Mouse (Mus musculus) gastrocnemius, adult 2 months (tissue): ENCODE results near the gene Gtf3c5. TPM values are rescaled to one million over a fixed set of nuclear protein-coding genes. Genes with fewer than 3 reads are reported as not detected.

ENCODE experiments used
- DNase-seq: peaks from one replicate; pipeline ENCODE4 v3.0.0; 2022
- H3K27ac ChIP-seq: fragments of 200-600 bp; 2 replicates; pipeline ENCODE4 v1.8.1; 2022; ENCODE audit warnings: mild to moderate bottlenecking
- H3K4me3 ChIP-seq: fragments of 200-600 bp; 2 replicates; pipeline ENCODE4 v1.8.1; 2022; ENCODE audit warnings: mild to moderate bottlenecking, moderate library complexity
- CTCF ChIP-seq: fragments of 200-600 bp; IDR thresholded peaks from 2 replicates; pipeline ENCODE4 v1.8.1; 2022; ENCODE audit warnings: antibody characterized with exemption, mild to moderate bottlenecking, moderate library complexity
- intact Hi-C: fragments of 180-260 bp; cut with DNase I; formaldehyde crosslinking; loops from one replicate; pipeline ENCODE4 v1.15.1; 2025
- total RNA-seq, 2 experiments: library from RNA; stranded (reverse); gene quantifications; 2 replicates each; pipeline ENCODE4 v1.2.3; 2021

Gtf3c5 gene
- total RNA-seq, 2 experiments from 2014 or later: 7.2 to 8.0 TPM

DNA sequence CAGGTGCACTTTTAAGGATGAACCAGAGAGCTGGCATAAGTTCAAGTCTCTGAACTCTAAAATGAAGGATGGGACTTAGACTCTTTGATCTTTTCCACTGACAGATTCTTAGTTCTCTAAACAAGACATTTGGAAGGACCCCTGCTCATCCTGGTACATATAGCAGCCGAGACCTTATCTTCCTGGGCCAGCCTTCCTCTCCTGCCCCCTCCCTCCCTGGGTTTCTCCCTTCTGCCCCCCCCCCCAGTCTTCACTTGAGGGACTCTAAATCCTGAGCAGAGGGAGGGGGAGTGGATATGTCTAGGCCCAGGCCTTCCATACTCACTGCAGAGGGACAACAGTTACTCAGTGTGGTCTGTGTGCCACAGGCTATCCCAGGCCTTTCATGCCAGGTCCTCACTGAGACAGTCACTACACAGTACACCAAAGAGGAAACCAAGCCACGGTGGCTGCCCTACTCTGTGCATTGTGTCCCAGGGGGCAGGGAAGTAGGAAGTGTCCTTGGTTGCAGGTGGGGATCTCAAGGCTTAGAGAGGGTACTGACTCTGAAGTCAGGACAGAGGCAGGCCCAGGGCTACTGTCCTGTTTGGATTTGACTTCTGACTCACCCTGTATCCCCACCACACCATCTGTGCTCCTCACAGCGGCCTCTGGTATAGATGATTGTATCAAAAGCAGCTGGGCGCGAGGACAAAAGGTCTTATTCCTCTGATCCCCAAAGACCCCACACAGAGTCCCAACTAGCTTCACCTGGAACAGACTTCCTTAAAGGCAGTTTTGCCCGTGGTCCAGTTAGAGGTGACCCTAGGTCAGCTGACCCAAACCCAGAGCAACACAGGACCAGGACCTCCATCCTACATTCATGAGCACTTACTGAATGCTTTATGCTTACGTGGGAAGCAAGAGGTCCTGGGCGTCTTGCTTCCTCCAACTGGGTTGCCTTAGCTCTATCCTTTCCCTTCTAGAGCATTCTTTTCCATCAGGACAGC is 34.2 kb upstream of the Gtf3c5 start:
- Histone ChIP-seq H3K27ac (no peak overlapping the region), H3K4me3 (no peak overlapping the region)
- TF ChIP-seq CTCF: no peak
- DNase-seq: peak; percentile 4
- intact Hi-C loops: no loop called here

DNA sequence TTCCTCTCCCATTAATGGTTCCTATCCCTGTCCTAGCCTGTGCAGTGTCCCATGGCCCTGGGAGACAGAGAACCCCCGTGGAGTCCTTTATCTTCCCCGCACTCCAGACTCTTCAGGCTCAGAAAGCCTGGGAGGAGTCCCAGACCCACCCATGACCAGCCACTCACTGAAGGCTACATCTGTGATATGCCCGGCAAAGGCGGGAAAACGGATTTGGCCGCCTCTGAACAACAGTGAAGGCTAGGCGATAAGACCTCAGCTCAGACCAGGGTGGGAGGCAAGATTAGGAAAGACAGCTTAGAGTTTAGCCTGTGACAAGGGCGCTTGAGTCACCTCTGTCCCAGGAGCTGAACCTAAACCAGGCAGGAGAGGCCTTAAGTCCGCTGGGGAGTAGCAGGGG is 33.3 kb upstream of the Gtf3c5 start:
- no peak overlapping the region for H3K4me3 ChIP-seq
- no peak overlapping the region for H3K27ac ChIP-seq
- DNase-seq: no peak
- intact Hi-C loops: no loop called here
- no peak for TF ChIP-seq CTCF

DNA sequence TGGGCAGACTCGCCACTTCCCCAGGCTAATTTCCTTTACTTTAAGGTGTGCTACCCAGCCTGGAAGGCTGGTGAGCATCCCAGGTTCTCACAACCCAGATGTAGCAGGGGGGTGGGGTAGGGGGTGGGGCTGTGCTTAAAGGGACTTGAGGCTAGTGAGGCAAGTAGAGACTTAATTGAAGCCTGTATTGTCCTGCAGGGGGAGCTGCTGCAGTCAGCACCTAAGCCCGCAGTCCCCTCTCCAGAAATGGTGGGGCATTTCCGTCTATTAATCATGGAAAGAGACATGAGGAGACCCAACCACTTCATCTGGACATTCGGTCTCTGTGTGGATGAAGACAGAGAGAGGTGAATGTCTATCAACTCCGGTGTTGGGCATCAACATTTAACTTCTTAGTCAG is 32.8 kb upstream of the Gtf3c5 start:
- H3K4me3 ChIP-seq: no peak overlapping the region
- TF ChIP-seq CTCF: peak; percentile 41
- intact Hi-C loops: no loop called here
- no peak overlapping the region for H3K27ac ChIP-seq
- DNase-seq: no peak

DNA sequence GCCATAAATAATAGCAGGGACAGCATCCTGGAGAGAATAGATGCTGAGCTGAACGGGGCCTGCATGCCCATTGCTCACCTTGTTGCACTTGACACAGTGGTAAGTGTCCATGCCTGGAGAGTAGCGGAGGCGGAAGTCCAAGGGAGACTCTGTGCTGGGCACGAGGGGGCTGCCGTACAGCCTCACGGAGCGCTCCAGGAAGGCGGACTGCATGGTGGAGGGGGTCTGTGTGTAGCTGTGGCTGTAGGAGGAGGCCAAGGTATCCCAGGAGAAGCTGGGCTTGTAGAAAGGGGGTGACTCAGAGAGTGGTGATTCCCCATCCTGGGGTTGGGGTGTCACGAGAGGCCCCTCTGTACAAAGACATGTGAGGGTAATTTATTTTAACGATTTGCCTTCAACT is 30.0 kb upstream of the Gtf3c5 start:
- Histone ChIP-seq H3K27ac (no peak overlapping the region), H3K4me3 (no peak overlapping the region)
- no peak for TF ChIP-seq CTCF
- intact Hi-C loops: no loop called here
- DNase-seq: peak; percentile 8

DNA sequence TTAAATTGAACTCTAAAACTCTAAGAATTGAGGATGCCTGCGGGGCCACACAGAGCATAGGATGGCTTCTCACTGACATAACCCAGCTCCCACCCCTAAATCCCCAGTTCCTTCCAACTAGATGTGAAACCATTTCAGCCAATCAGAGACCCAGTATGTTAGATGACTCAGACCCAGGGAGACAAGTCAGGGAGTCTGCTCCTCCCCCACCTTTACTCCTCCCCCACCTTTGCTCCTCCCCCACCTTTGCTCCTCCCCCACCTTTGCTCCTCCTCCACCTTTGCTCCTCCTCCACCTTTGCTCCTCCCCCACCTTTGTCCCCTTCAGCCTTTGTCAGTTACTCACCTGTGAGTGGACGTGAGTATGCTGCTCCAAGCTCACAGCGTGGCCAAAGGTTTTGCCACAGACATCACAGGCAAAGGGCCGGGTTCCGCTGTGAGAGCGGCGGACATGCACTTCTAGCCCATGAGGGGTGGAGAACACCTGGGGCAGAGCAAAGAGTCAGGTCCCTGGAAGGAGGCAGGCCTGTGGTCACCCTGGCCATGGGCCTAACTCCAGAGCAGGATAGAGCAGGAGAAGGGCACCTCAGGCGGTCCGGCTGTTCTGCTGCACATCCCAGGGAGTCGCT is 29.0 kb upstream of the Gtf3c5 start:
- Histone ChIP-seq H3K4me3 (no peak overlapping the region), H3K27ac (no peak overlapping the region)
- intact Hi-C loops: no loop called here
- no peak for DNase-seq
- TF ChIP-seq CTCF: no peak

DNA sequence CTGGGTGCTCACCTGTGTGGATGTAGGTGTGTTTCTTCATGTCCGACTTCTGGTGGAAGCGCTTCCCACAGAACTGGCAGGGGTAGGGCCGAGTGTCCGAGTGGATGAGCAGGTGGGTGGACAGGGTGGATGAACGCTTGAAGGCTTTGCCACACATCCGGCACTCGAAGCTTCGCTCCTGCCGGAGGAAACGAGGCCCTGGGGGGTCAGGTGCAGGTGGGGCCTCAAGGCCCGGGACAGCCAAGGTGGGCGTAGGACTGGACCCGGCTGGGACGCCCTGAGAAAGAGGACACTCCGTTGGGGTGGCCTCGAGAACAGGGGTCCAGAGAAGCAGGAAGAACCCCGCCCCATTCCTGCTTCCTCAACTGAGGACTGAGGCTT is 27.8 kb upstream of the Gtf3c5 start:
- no peak for TF ChIP-seq CTCF
- Histone ChIP-seq H3K27ac (no peak overlapping the region), H3K4me3 (no peak overlapping the region)
- intact Hi-C loops: no loop called here
- DNase-seq: no peak

DNA sequence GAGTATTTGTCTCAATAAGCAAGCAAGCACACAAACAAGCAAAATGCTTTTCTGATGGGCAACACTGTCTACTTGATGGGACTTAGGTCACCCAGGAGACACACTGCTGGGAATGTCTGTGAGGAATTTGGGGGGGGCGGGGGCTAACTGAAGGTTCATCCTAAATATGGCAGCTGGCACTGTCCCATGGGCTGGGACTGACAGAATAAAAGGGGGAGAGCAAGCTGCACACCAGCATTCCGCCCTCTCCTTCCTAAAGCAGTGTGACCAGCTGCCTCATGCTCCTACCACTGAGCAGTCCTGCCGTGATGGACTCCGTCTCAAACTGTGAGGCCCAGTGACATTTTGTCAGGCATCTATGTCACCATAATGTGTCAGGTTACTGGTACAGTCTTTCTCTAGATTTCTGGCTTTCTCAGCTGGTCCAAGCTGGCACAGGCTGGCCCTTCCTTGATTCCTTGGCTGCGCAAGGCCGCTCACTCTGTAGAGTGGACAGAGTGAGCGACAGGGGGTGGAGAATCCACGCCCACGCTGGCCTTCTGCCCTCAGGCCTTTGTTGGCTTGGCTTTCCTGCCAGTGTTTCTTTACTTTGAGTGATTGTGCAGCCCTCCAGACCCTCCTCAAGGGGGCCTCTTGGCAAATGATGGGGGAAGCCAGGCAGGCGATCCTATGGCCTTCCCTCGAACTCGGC is 27.3 kb upstream of the Gtf3c5 start:
- no peak overlapping the region for H3K27ac ChIP-seq
- intact Hi-C loops: no loop called here
- no peak for DNase-seq
- TF ChIP-seq CTCF: no peak
- H3K4me3 ChIP-seq: no peak overlapping the region

DNA sequence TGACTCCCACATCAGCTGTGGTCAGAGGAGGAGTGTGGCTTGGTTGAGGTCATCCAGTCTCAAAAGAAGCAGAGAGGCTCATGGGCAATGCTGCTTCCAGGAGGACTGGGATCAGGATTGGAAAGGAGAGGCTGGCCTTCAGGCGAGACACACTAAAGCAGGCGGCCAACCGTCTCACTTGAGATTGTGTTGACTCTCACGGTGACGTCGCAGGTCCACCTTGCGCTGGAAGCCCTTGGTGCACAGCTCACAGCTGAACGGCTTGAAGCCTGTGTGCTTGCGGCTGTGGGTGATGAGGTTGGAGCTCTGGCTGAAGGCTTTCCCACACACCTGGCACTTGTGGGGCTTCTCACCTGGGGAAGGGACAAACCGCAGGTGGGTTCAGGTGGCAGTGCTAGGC is 26.3 kb upstream of the Gtf3c5 start:
- no peak overlapping the region for H3K4me3 ChIP-seq
- no peak for DNase-seq
- no peak overlapping the region for H3K27ac ChIP-seq
- no peak for TF ChIP-seq CTCF
- intact Hi-C loops: no loop called here

DNA sequence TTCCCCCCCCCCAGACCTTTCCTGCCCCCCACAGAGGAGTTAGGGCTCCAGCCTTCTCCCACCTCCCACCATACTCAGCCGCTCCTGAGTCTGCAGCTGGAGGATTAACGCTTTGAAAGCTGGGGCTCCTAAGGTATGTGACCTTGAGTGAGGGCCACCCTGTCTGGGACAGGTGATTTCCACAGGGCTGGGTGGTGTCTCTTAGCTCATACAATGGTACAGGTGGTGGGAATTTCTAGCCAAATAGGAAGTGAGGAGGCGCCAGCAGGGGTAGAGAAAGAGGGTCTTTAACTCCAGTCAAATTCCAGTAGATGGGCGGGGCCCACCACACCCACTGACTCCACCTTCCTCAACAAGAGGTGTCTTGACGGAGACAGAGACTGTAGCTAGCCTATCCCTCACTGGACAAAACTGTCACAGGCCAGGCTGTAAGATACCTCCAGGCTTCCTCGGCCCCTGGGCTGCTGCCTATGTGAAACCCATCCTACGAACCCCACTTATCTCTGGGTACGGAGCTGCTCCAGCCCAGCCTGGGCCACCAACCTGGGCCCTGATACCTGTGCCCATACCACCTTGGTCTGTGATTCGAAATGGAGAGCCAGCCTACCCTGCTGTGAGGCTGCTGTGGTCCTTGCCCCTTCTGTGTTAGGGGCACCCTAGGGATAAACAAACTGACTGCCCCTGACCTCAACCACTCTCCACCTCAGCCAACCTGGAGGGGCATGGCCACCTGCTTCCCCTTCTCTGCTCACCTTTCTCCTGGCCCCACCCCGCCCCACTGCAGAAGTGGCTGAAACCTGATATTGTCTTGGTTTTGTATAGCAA is 24.0 kb upstream of the Gtf3c5 start:
- peak; percentile 9 for DNase-seq
- no peak overlapping the region for H3K27ac ChIP-seq
- intact Hi-C loops: no loop called here
- H3K4me3 ChIP-seq: no peak overlapping the region
- TF ChIP-seq CTCF: no peak

DNA sequence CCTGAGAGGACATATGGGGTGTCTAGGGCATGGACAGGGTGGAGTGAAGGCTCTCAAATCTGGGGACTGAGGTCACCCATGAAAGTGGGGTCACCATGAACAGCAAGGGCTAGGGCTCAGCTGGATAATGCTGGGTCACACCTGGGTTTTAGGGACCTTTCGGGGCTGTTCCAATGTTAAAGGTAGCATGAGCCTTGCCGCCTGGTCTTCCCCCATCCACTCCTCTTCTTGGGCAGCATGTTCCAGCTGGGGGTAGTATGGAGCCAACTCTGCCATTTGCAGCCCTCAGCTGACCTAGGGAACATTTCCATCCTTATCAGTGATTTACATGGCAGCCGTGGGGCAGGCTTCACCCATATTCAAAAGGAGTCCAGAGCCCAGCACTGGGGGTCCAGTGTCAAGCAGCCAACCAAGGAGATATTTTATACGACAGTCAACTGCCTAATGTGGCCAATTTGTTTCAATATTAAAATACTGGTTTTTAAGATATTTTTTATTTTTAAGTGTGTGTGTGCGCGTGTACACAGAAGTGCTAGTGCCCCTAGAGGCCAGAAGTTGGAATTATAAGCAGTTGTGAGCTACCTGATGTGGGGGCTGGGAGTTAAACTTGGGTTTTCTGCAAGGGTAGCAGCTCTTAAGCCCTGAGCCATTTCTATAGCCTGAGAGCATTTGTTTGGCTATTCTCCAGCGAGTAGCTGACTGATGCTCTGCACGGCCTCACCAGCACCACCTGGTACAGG is 23.2 kb upstream of the Gtf3c5 start:
- TF ChIP-seq CTCF: peak; percentile 16; the same call in 1 of the 2 replicates
- H3K4me3 ChIP-seq: no peak overlapping the region
- no peak overlapping the region for H3K27ac ChIP-seq
- intact Hi-C loops: no loop called here
- peak; percentile 4 for DNase-seq

DNA sequence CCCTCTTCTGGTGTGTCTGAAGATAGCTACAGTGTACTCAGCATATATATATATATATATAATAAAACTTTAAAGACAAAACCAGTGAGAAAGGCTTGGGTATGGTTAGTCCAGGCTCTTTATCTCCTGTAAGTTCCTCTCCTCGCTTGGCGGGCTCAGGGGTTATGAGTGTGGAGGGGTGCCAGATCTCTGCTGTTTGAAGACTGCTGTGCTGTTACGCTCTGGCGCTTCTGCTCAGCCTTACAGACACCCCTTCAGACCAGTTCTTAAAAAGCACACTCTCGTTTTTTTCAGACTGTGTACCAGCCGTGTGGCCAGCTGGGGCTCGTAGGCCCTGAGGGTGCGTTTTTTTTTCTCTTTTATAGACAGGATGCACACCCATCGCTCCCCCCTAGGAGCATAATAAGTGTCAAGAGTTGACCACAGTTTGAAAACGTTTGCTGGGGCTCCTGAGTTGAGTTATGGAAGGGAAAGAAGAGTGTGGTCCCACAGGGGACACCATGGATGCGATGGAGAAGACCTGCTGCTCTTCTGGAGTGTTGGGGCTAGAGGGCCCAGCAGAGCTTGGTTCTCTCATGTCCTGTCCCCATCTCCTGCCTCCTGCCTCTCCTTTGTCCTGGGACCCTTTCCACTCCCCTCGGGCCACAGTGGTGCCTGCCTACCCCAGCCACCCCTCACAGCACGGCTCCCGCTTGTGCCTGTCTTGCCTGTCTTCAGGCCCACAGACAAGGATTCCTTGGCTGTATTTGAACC is 22.4 kb upstream of the Gtf3c5 start:
- H3K27ac ChIP-seq: no peak overlapping the region
- intact Hi-C loops: no loop called here
- peak; percentile 7 for DNase-seq
- no peak overlapping the region for H3K4me3 ChIP-seq
- no peak for TF ChIP-seq CTCF
